Mouse (Mus musculus) heart, embryonic 14.5 days (tissue): Measurements from ENCODE around the gene Zmynd12. TPM values are rescaled to one million over a fixed set of nuclear protein-coding genes. Genes with fewer than 3 reads are reported as not detected.

Source experiments
- ATAC-seq: fragments of 200-750 bp; cut with Nextera tagmentation; 2 replicates; pipeline ENCODE4 v1.8.0; 2017; ENCODE audit warnings: low read depth, moderate TSS enrichment; ENCODE audit not compliant: insufficient number of reproducible peaks, insufficient read depth, low FRiP score
- H3K27ac ChIP-seq, 2 experiments: fragments of 200-500 bp in 1 of 2; fragments of 300-500 bp in 1 of 2; sonication (generic) in 1 of 2; replicated peaks in 1 of 2; 2 replicates each; pipeline ENCODE4 v1.5.1; 2012 to 2014; ENCODE audit warnings: low read depth in 2 of 2, low read length in 2 of 2, control low read depth in 1 of 2, mild to moderate bottlenecking in 1 of 2, mixed read lengths in 1 of 2; ENCODE audit not compliant: control insufficient read depth in 1 of 2, insufficient read depth in 1 of 2
- H3K27me3 ChIP-seq: fragments of 300-500 bp; sonication (generic); 2 replicates; pipeline ENCODE4 v1.6.1; 2014; ENCODE audit warnings: mild to moderate bottlenecking, low read length, control low read depth; ENCODE audit not compliant: control insufficient read depth, insufficient read depth
- H3K36me3 ChIP-seq: fragments of 300-500 bp; sonication (generic); 2 replicates; pipeline ENCODE4 v1.6.1; 2014; ENCODE audit warnings: mild to moderate bottlenecking, control low read depth, low read length, mixed read lengths; ENCODE audit not compliant: control insufficient read depth, insufficient read depth
- H3K4me1 ChIP-seq, 2 experiments: fragments of 200-500 bp in 1 of 2; fragments of 300-500 bp in 1 of 2; sonication (generic) in 1 of 2; 2 replicates each; pipeline ENCODE4 v1.6.1; 2012 to 2014; ENCODE audit warnings: low read length in 2 of 2, control low read depth in 1 of 2, mixed read lengths in 1 of 2; ENCODE audit not compliant: control insufficient read depth in 2 of 2, insufficient read depth in 2 of 2
- H3K4me2 ChIP-seq: fragments of 300-500 bp; sonication (generic); 2 replicates; pipeline ENCODE4 v1.6.1; 2014; ENCODE audit warnings: mild to moderate bottlenecking, low read length
- H3K4me3 ChIP-seq, 2 experiments: fragments of 200-500 bp in 1 of 2; fragments of 300-500 bp in 1 of 2; sonication (generic) in 1 of 2; 2 replicates each; pipeline ENCODE4 v1.5.1; 2012 to 2014; ENCODE audit warnings: low read length in 2 of 2, mild to moderate bottlenecking in 2 of 2, control low read depth in 1 of 2, low read depth in 1 of 2, moderate library complexity in 1 of 2; ENCODE audit not compliant: control insufficient read depth in 1 of 2, insufficient read depth in 1 of 2
- H3K9ac ChIP-seq: fragments of 300-500 bp; sonication (generic); 2 replicates; pipeline ENCODE4 v1.6.1; 2014; ENCODE audit warnings: mild to moderate bottlenecking, low read length
- H3K9me3 ChIP-seq: fragments of 300-500 bp; sonication (generic); 2 replicates; pipeline ENCODE4 v1.6.1; 2016; ENCODE audit warnings: low read length, control low read depth; ENCODE audit not compliant: control insufficient read depth
- WGBS: fragments of 180-500 bp; shearing (Covaris S2); extraction: QIAGEN DNeasy Blood & Tissue Kit; methylation state at CpG from one replicate; pipeline ENCODE4 v1.1.7; 2014; 5-methylcytosine and 5-hydroxymethylcytosine counted together
- polyA plus RNA-seq: library from polyadenylated mRNA; unstranded; fragments of >200 nt; fragmentation: Nextera tagmentation; extraction: Ambion mirVana; gene quantifications from 2 replicates; pipeline ENCODE4 v1.2.1, GENCODE M21; 2014

Zmynd12 gene
- 0.31 and 0.45 TPM in 2 replicates for polyA plus RNA-seq

DNA sequence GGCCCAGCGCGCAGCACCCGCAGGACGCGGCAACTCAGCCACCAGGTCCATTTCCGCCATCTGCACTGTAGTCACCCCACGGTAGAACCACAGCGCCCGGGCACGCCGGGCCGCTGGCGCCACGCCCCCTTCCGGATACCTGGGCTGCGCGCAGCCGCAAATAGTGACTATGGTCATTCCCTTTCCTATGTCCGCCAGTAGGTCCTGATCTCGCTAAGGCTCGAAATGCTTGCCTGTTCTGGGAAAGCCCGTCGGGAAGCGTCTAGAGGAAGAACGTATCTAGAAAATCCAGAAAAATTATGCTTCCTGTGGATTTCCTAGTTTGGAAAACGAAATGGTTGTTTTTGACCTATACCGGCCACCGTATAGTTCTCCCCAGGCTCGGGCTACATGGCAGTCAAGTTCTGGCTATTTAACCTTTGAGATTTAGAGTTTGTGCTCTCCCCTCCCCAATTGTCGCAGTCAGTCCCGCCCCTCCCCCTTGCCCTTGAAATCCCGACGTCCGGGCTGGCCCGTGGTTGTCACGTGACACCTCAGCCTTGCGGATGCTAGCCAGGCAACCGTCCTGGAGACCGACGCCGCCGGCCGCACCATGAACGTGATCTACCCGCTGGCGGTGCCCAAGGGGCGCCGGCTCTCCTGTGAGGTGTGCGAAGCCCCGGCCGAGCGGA, at the start of gene Zmynd12, which contains the start of gene Ppcs:
TSS of gene Zmynd12 (plus strand) at position 521 of the 671 bp plus-strand sequence.
TSS of gene Ppcs (minus strand) at position 127 of the 671 bp plus-strand sequence.
- WGBS = under 1% methylated on average over 50 of the region's 52 CpGs
- Histone ChIP-seq H3K9ac (peak within 1 kb of the TSS; percentile 85), H3K27me3 (no peaks in the 10 kb centered on the region), H3K9me3 (no peaks in the 10 kb centered on the region), H3K36me3 (no peaks in the 10 kb centered on the region), H3K4me2 (peak within 1 kb of the TSS; percentile 90), H3K27ac (peak within 1 kb of the TSS; percentile 85 to 94), H3K4me3 (peak within 1 kb of the TSS; percentile 57 to 85), H3K4me1 (peaks cover 8 to 29% of the 10 kb centered on the region in 2 experiments)
- ATAC-seq = peak; percentile 92

DNA sequence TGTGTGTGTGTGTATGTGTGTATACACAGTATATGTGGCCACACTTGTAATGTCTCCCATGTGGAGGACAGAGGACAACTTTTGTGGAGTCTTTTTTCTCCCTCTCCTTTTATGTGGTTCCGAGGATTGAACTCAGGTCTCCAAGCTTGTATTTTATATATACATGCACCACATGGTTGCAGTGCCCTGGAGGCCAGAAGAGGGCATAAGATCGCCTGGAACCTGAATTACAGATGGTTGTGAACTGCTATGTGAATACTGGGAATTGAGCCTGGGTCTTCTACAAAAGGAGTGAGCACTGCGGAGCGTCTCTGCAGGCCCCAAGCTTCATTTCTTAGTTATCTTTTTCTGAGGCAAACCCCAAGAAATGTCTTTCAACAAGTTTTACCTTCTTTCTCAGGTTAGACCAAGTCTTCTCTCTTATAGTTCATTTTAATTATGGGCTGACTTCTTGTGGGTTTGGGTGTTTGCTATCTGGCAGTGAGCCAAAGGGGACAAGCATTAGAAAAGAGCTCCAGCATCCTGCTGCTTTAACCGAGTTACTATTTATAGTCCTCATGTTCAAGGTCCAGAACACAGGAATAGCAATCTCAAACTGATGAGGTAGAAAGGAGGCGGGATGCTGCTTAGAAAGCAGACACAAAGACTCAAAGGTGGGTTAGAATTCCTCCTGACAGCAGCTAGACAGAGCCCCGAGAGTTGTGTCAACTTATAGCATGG, 41.0 kb upstream of the Zmynd12 start:
- no peaks in the 10 kb centered on the region for H3K36me3 ChIP-seq
- no peak overlapping the region for H3K4me3 ChIP-seq
- no peak overlapping the region for H3K9ac ChIP-seq
- no peaks in the 10 kb centered on the region for H3K27me3 ChIP-seq
- H3K4me2 ChIP-seq = no peak overlapping the region
- no peak for ATAC-seq
- H3K27ac ChIP-seq = 0 out of 4 replicates have a peak overlapping the region, but pooled peaks of 1 of the 2 experiments have one; percentile 3
- H3K4me1 ChIP-seq = peaks cover 0 to 5% of the 10 kb centered on the region in 2 experiments; a peak in 2 of 4 replicates
- WGBS = 62% methylated on average over 7 of the region's 7 CpGs
- no peaks in the 10 kb centered on the region for H3K9me3 ChIP-seq

DNA sequence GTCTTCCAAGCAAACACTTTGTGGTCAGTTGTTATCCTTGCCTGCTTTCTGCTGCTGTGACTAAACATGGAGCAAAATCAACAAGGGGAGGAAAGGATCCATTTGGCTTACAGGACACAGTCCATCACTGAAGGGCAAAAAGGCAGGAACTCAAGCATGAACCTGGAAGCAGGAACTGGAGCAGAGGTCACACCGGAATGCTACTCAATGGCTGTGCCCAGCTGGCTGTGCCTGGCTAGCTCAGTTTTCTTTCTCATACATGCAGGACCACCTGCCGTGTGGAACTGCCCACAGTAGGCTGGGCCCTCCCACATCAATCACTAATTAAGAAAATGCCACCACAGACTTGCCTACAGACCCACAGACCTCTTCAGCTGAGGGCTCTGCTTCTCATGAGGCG, 33.4 kb upstream of the Zmynd12 start:
- ATAC-seq = no peak
- Histone ChIP-seq H3K27me3 (no peaks in the 10 kb centered on the region), H3K9me3 (peaks cover 3% of the 10 kb centered on the region; the same call in 1 of the 2 replicates), H3K36me3 (no peaks in the 10 kb centered on the region), H3K27ac (no peak overlapping the region), H3K9ac (no peak overlapping the region), H3K4me2 (no peak overlapping the region), H3K4me3 (no peak overlapping the region), H3K4me1 (no peaks in the 10 kb centered on the region)
- 68% methylated on average over 3 of the region's 3 CpGs for WGBS

DNA sequence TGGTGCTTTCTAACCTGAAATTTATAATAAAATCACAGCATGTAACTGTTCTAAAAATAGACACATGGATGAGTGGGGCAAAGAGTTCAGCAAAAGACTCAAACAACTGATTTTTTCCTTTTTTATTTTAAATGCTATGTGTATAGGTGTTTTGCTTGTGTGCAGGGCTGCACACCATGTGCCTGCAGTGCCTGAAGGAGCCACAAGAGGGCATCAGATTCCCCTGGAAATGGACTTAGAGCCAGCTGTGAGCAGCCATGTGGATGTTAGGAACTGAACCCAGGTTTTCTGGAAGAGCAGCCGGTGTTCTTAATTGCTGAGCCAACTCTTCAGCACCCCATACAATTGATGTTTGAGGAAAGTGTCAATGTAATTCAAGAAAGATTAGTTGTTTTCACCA, 32.2 kb upstream of the Zmynd12 start:
- no peak for ATAC-seq
- Histone ChIP-seq H3K36me3 (no peaks in the 10 kb centered on the region), H3K9ac (no peak overlapping the region), H3K27ac (no peak overlapping the region), H3K4me3 (no peak overlapping the region), H3K9me3 (peaks cover 3% of the 10 kb centered on the region; the same call in 1 of the 2 replicates), H3K27me3 (no peaks in the 10 kb centered on the region), H3K4me2 (no peak overlapping the region), H3K4me1 (no peaks in the 10 kb centered on the region)
- 85% methylated on average over 1 of the region's 1 CpGs for WGBS

DNA sequence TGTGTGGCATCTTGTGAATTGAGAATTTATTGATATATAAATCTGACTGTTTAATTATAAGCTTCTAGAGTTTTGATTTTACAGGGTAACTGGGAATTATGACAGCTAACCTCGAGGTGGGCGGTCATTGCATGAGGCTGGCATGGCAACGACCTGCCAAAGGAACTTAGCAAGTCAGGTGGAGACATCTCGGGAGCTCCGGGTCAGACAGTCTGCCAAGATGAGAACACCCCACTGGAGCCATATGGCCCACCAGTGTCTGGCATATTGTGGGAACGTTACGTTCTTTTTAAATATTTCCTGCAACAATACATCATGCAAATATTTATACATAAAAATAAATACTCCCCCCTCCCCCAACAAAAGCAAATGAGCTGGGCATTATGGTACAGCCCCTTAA, 23.9 kb upstream of the Zmynd12 start:
- H3K27me3 ChIP-seq = no peaks in the 10 kb centered on the region
- 82% methylated on average over 7 of the region's 7 CpGs for WGBS
- ATAC-seq = no peak
- no peak overlapping the region for H3K4me3 ChIP-seq
- no peaks in the 10 kb centered on the region for H3K4me1 ChIP-seq
- no peaks in the 10 kb centered on the region for H3K36me3 ChIP-seq
- H3K9me3 ChIP-seq = peaks cover 18% of the 10 kb centered on the region
- no peak overlapping the region for H3K4me2 ChIP-seq
- no peak overlapping the region for H3K9ac ChIP-seq
- no peak overlapping the region for H3K27ac ChIP-seq

DNA sequence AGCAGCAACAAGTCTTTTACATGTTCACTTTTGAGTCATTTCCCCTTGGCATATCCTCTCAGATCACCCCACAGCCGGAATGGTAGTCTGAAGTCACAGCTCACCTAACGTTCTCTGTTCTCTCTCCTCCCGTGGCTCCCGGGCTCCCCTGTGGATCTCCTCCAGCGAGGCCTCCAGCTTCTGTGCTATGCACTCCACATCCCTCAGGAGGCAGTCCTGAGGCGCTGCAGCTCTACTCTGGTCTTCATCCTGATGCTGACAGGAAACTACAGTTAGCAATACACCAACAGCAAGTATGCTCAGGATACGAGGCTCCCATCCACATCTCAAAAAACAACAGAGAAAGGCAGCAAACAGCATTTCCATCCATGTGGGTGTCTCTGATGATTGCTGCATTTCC, 21.7 kb upstream of the Zmynd12 start:
- no peak overlapping the region for H3K4me3 ChIP-seq
- no peak for ATAC-seq
- no peaks in the 10 kb centered on the region for H3K36me3 ChIP-seq
- H3K27ac ChIP-seq = no peak overlapping the region
- H3K4me2 ChIP-seq = no peak overlapping the region
- no peaks in the 10 kb centered on the region for H3K27me3 ChIP-seq
- H3K9me3 ChIP-seq = peaks cover 21% of the 10 kb centered on the region
- WGBS = 48% methylated on average over 7 of the region's 7 CpGs
- no peaks in the 10 kb centered on the region for H3K4me1 ChIP-seq
- H3K9ac ChIP-seq = no peak overlapping the region

DNA sequence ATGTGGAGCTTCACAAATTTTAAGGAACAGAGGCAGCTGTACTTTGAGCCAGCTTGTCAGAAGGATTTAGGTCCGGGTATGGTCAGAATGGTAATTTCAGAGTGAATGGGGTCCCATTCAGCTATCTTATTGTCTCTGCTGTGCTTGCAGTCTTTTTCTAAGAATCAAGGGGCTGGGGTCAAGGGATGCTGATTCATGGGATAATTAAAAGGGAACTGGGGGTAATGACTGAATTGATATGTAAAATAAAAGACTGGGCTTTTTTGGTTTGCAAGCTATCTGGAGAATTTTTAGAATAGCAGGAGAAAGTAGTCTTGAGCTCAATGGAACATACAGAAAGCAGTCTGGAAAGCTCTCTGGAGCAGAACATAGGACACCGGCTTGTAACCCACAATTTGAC, 19.2 kb upstream of the Zmynd12 start:
- 85% methylated on average over 2 of the region's 2 CpGs for WGBS
- Histone ChIP-seq H3K9ac (no peak overlapping the region), H3K4me1 (no peaks in the 10 kb centered on the region), H3K36me3 (no peaks in the 10 kb centered on the region), H3K9me3 (peaks cover 25% of the 10 kb centered on the region), H3K27me3 (no peaks in the 10 kb centered on the region), H3K4me3 (no peak overlapping the region), H3K27ac (no peak overlapping the region), H3K4me2 (no peak overlapping the region)
- ATAC-seq = no peak
